Mouse (Mus musculus): ENCODE measurements at regions not wholly inside any gene's neighbourhood (a gene's known extent, or its start where the extent isn't known, plus 50 kb on each side); places are given as distances from the start of the nearest gene placed in this dataset.

DNA sequence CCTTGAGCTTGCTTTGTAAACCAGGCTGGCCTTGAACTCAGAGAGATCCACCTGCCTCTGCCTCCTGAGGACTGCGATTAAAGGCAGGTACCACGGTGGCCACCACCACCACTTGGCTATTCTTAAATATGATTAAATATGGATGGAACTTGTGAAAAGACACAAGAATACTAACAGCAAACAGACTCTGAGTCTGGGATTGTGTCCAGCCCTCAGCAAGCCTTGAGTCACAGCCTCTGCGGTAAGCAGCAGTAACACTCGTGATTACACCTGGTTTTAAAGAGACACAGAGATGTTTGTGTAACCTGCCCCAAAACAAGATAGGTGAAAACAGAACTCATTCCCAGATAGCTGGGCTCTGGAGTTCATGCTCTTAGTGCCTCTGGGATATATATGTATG, 263.4 kb downstream of the Mreg start:
- no peak for DNase-seq (ENCODE audit: low read depth, low spot score)

GRCm38 (mm10) chr1:71947506-71947905, 264.6 kb downstream of the Mreg start:
- no peak for DNase-seq (ENCODE audit: low read depth, low spot score)

DNA sequence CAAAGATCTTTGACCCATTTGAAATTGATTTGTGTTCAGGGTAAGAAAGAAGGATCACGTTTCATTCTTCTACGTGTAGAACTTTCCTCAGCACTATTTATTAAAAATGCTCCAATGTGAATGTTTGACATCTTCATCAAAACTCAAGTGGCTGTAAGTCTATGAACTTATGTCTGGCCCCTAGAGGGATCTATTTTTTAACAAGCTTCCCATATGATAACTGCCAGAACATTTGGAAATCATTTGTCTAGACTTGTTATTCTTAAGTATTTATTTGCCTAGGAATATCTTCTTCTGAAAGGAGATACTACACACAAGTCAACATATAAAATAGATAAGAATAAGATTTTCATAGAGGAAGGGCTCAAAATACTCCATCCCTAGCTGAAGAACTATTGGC, 265.2 kb downstream of the Mreg start:
- DNase-seq (ENCODE audit: low read depth, low spot score) = no peak

- peak; percentile 13 for DNase-seq (ENCODE audit: low read depth, low spot score)
These were observed 267.0 kb downstream of the Mreg start for GRCm38 (mm10) chr1:71945070-71945469.

- no peak for DNase-seq (ENCODE audit: low read depth, low spot score)
These were observed 267.6 kb downstream of the Mreg start for GRCm38 (mm10) chr1:71944531-71944930.

- DNase-seq (ENCODE audit: low read depth, low spot score) = no peak
These were observed 270.0 kb downstream of the Mreg start for GRCm38 (mm10) chr1:71942145-71942544.

DNA sequence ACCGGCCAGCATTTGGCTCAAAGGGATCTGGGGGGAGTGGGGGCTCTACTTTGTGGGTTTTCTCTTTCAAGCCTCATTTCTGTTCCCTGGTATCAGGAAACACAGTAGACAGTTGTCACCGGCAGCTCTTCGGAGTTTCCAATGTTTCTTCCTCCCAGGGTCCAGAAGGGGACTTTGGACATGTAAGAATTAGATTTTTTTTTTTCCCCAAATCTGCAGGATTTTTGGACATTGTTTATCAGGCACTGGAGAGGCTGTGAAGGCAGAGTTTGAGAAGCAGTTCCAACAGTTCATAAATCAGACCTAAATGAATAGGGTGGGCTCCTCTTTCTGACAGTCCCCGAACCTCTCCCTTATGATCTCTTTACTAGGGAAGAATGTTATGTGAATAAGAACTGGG, 270.4 kb downstream of the Mreg start:
- DNase-seq (ENCODE audit: low read depth, low spot score) = no peak

GRCm38 (mm10) chr1:71940900-71941299, 271.2 kb downstream of the Mreg start:
- DNase-seq (ENCODE audit: low read depth, low spot score) = no peak

DNA sequence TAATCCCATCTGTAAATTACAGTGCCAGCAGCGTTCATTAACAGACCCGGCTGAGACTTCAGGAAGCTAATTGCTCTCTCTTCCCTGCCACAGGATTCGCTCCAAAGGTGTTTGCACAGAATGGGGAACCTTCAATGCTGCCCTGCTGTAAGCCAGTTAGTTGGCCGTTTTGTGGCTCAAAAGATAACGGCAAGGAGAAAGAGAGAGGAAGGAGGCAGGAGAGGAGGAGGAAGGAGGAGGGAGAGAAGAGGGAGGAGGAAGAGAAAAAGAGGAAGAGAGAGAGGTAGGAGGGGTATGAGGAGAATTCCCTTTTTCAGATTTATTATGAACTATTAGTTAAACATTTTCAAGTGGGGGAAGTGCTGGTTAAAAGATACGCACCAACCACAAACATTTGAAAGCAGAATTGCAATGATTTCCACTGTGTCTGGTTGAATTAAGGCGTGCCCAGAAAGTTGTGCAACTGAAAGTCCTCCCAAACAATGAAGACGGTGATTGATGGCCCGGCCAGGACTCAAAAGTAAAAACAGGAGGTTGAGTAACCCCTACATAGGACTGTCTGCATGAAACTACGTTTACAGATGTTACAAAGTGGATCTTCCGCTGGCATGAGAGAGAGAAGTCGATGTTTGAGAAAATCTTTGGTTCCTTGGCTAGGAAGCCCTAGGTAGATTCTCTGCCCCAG, 273.6 kb downstream of the Mreg start:
- DNase-seq (ENCODE audit: low read depth, low spot score) = peak; percentile 30

DNA sequence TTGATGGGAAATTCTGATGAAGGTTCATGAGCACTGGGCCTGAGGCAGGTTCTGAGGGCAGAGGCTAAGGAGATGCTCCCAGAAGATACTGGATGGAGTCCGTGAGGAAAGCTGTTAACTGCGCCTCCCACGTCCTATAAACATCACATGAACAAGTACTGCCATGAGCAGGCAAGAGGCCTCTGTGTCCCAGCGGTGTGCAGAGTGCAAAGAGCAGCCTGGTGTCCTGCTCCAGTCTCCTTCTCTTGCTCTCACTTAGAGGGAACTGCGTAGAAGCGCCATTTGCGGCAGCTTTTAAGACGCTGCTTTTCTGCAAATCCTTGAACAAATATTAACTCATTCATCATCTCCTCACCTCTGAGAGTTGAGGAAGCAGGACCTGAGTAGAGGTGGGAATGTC, 274.2 kb downstream of the Mreg start:
- no peak for DNase-seq (ENCODE audit: low read depth, low spot score)

DNA sequence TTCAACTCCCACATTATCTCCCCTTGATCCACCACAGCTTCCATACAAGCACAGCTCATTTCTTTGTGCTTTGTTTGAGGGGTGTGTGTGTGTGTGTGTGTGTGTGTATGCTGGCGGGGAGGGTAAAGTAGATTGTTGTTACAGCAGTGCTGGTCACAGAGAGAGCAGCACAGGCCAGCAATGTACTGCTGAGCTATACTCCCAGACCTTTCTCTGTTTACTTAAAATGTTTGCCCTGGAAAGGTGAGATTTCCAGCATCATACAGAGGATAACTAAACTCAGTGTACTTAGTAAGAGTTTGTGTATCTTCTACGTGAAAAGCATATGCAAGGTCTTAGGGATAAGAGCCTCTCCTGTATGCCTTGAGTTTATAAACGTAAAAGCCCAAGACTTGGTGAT, 274.9 kb downstream of the Mreg start:
- no peak for DNase-seq (ENCODE audit: low read depth, low spot score)

- DNase-seq (ENCODE audit: low read depth, low spot score) = no peak
These were observed 275.5 kb downstream of the Mreg start for GRCm38 (mm10) chr1:71936501-71937129.

DNA sequence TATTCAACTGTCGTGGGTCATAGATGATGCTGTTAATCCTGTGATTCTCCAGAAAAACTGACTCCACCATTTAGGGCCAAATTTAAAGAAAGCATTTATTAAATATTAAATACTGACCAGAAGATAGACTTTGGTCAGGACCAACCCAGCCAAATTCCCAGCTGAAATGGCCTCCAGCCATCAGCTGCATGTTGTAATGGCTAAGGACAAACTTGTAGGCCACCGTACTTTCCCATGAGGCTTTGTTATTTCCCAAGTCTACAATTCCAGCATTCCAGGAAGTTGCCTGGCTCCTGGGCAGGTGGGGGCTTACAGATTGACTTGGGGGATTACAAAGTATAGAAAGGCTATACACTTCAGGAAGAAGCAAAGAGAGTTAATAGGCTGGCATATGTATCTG, 272.5 kb upstream of the Fn1 start:
- DNase-seq (ENCODE audit: low read depth, low spot score) = no peak

- DNase-seq (ENCODE audit: low read depth, low spot score) = no peak
These were observed 271.9 kb upstream of the Fn1 start for GRCm38 (mm10) chr1:71924884-71925283.

GRCm38 (mm10) chr1:71923731-71924130, 270.7 kb upstream of the Fn1 start:
- DNase-seq (ENCODE audit: low read depth, low spot score) = no peak

DNA sequence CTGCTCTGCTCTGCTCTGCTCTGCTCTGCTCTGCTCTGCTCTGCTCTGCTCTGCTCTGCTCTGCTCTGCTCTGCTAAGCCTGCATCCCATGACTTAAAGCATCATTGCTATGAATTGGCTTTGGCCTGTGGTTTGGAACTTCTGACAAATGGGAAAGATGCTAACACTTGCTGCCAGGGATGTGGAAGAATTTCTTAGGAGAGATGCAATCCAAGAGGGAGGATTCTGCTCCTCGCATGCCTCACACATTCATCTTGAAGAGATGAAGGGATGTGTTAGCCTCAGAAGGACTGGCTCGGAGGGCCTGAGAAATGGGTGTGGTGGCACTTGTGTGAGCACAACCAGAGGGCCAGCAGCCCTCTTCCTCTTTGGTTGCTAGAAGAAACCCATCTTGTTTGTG, 268.5 kb upstream of the Fn1 start:
- no peak for DNase-seq (ENCODE audit: low read depth, low spot score)

DNA sequence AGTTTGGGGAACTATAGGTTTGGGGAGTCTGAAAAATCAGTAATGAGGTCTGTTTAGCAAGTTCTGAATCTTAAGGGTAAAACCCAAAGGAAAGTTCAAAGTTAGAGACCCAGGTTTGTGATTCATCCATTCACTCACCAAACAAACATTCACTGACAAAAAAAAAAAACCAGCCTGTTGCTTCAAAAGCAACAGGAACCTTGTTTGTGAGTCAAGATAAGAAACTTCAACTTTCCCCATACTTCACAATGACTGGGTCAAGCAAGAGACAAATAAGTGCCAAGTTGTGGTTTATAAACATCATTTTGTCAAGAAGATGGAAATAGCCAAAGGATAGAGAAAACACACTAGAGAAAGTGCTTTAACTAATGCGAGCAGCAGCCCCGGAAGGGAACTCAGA, 266.9 kb upstream of the Fn1 start:
- no peak for DNase-seq (ENCODE audit: low read depth, low spot score)

DNA sequence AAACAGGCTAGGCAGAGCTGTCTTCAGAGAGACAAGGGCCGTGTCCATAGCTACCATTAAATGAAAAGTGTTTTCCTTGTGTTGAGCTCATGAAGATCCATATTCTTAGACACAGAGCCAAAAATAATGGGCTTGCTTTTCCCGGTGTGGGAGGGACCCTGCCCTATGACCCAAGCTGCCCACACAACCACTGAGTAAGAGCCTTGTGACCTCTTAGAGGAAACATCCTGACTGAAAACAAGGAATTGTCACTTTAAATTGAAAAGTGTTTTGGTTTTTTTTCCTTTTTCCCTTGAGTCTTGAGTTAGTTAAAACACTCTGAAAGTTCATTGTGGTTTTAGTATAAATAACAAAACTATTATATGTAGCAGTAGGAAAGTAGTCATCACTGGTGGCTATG, 264.0 kb upstream of the Fn1 start:
- no peak for DNase-seq (ENCODE audit: low read depth, low spot score)

DNA sequence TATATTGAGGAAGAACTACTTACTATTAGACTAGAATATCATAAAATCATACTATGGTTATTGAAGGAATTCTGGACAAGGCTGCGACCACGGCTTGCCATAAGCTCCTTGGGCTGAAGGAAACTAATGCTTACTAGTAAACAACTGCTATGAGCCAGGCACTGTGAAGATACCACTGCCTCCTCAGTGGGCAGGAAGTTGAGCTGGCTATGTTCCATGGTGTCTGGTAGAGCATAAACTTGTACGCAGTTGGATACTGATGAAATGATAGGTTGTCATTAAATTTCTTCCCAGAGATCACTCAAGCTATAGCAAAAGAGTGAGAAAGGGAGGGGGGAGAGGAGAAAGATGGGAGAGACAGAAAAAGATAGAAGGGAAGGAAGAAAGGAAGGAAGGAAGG, 261.4 kb upstream of the Fn1 start:
- DNase-seq (ENCODE audit: low read depth, low spot score) = no peak

- no peak for DNase-seq (ENCODE audit: low read depth, low spot score)
These were observed 260.2 kb upstream of the Fn1 start for GRCm38 (mm10) chr1:71913221-71913620.

DNA sequence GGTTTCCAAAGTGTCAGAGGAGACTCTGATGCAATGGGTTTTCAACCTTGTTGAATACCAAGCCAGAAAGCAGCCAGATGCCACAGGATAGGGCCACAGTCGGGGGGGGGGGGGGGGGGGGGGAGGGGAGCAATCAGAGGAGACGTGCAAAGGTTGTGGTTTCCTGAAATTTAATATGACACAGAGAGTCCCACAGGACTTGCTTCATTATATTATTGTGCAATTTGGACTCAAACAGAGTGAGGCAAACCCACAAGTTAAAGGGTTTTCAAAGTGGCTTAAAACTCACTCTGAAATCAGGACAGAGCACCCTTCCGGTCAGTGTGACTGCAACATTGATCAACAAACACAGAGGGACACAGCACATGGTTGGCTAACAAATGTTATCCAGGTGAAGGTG, 259.4 kb upstream of the Fn1 start:
- peak; percentile 31 for DNase-seq (ENCODE audit: low read depth, low spot score)

DNA sequence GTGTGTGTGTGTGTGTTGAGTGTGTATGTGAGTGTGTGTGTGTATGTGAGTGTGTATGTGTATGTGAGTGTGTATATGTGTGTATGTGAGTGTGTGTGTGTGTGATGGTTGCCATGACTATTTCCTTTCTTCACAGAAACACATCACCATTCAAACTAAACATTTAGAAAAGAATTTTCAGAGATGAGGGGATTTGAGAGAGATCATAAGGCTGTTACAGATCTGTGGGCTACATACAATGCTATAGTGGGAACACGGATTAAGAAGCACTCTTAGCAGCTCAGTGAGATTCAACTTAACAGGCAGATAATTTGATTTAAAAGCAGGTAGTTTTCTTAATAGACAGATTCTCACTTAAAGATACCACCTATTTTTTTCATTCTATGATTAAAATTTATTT, 257.1 kb upstream of the Fn1 start:
- DNase-seq (ENCODE audit: low read depth, low spot score) = no peak

DNA sequence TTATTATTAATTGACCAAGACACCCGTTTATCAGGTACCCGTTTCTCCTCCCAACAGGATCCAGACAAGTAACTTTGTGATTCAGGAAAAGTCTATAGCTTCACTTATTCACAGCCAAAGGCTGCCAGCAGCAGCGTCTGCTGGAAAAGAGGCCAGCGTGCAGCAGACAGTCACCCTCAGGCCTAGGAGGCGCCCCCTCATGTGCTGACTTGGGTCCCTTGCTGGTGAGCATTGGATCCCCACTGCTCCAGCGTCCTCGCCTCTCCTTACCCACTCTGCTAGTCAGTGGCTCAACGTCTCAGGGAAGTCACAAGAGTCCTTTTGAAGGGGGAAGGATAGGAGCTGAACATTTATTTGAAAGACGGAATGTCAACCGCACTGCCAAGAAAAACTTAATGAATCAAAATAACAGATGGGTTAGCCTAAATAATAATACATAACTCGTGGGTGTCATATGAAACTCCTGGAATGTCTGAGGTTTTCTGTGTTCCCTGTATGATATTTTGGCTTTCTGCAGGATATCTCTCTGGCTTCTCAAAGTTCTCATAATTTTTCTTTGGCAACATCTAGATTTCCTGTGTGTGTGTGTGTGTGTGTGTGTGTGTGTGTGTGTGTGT, 256.6 kb upstream of the Fn1 start:
- DNase-seq (ENCODE audit: low read depth, low spot score) = no peak
